Mouse (Mus musculus): ENCODE measurements around the gene Glt28d2. TPM values are rescaled to one million over a fixed set of nuclear protein-coding genes. Genes with fewer than 3 reads are reported as not detected.

The Glt28d2 gene
- polyA plus RNA-seq, 1 experiment, result 1.0 TPM

DNA sequence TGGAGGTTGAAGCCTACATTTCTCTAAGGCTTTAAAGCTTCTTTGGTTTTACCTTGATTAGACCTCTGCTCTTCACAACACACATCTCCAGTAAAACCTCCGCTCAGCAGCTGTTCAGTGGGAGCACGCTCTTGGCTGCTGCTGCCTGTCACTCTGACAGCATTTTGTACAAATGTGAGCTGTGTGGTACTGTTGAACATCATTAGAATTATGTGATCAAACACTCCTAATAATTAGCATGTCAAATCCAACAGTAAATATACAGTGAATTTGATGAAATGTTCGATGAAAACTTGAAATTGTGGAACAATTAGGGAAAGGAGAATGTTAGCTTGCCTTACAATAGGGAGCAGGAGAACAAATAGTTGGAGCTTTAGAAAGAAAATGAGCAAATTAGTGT is 32.3 kb downstream of the Glt28d2 start:
- Histone ChIP-seq H3K4me1 (ENCODE audit: control insufficient read depth, insufficient read depth, low read length) (no peaks in the 10 kb centered on the region), H3K4me3 (ENCODE audit: insufficient read depth, low read length) (no peak overlapping the region), H3K27ac (ENCODE audit: insufficient read depth, low read length) (no peak overlapping the region)
- TF ChIP-seq CTCF (IDR thresholded peaks at IDR 0.05; ENCODE audit: borderline replicate concordance, insufficient read depth, low read length) (no peak), POLR2A (IDR thresholded peaks at IDR 0.05; ENCODE audit: low read depth, low read length) (no peak)

DNA sequence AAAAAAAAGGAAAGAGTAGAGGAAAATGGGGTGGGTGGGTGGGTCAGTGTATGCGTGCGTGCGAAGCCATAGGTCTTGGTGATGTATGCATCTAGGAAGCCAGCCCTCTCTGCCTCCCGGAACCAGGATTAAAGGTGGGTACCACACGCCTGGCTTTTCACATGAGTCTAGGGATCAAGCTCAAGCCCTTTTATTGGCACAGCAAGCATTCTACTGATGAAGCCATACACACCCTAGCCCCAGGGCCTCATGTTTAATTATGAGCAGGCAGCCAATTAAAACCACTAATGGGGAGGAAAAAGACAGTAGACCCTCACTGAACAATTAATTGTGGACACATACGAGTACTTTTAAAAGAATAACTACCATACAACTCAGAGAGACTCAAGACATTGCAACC is 33.2 kb downstream of the Glt28d2 start:
- Histone ChIP-seq H3K27ac (ENCODE audit: insufficient read depth, low read length) (no peak overlapping the region), H3K4me1 (ENCODE audit: control insufficient read depth, insufficient read depth, low read length) (no peaks in the 10 kb centered on the region), H3K4me3 (ENCODE audit: insufficient read depth, low read length) (no peak overlapping the region)
- no peak for TF ChIP-seq CTCF (IDR thresholded peaks at IDR 0.05; ENCODE audit: borderline replicate concordance, insufficient read depth, low read length)

DNA sequence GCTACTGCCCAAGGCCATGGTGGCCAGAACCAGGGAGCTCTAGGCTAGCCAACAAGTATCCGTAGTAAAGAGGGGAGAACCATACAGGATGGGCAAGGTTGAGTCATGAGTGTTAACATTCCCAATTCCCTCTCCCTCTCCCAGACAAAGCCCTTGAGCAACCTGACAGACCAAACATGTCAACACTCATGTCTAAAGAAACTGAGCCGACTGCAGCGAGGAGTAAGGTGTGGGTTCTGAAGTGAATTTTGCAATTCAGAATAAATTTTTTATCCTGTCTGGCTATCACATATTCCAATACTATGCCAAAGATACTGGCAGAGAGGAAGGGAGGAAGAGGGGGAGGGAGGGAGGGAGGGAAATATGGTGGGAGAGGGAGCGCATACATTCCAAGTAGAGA is 33.6 kb downstream of the Glt28d2 start:
- H3K27ac ChIP-seq (ENCODE audit: insufficient read depth, low read length), result no peak overlapping the region
- H3K4me3 ChIP-seq (ENCODE audit: insufficient read depth, low read length), result no peak overlapping the region
- TF ChIP-seq CTCF (IDR thresholded peaks at IDR 0.05; ENCODE audit: borderline replicate concordance, insufficient read depth, low read length) (no peak), POLR2A (IDR thresholded peaks at IDR 0.05; ENCODE audit: low read depth, low read length) (no peak)
- no peaks in the 10 kb centered on the region for H3K4me1 ChIP-seq (ENCODE audit: control insufficient read depth, insufficient read depth, low read length)

DNA sequence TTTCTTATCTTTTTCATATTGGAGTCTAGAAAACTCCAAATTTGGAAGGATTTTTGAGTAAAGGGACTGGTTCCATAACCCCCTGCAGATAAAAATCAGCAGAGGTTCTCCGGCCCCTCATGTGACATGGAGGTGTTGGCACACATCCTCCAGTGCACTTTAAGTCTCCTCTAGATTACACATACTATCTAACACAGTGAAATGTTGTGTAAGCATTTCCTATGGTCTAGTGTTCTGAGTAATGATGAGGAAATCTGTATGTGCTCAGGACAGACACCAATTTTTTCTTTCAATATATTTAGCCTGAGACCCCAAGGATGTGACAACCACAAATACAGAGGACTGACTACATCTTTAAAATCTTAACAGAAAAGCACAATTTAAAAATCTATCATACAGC is 37.2 kb downstream of the Glt28d2 start:
- TF ChIP-seq CTCF (IDR thresholded peaks at IDR 0.05; ENCODE audit: borderline replicate concordance, insufficient read depth, low read length) (no peak), POLR2A (IDR thresholded peaks at IDR 0.05; ENCODE audit: low read depth, low read length) (no peak)
- Histone ChIP-seq H3K4me3 (ENCODE audit: insufficient read depth, low read length) (no peak overlapping the region), H3K27ac (ENCODE audit: insufficient read depth, low read length) (no peak overlapping the region), H3K4me1 (ENCODE audit: control insufficient read depth, insufficient read depth, low read length) (no peaks in the 10 kb centered on the region)

DNA sequence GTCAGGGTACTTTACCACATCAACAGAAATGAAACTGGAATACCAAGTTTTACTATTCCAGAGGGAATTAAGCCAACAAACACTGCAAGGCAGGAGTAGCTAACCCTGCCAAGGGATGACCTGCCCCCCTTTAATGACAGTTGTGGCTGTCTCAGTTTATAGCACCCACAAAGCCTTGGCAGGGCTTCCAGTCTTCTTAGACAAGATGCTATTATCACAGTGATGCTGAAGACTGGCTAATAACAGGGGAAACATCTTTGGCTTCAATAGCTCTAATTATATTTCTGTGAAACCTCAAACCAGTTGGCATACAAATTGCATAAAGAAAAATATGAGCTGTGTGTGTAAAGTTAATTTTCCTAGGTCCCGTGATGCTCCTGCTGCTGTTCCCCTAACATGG is 41.0 kb downstream of the Glt28d2 start:
- TF ChIP-seq POLR2A (IDR thresholded peaks at IDR 0.05; ENCODE audit: low read depth, low read length), result no peak
- no peak for TF ChIP-seq CTCF (IDR thresholded peaks at IDR 0.05; ENCODE audit: borderline replicate concordance, insufficient read depth, low read length)
- H3K4me1 ChIP-seq (ENCODE audit: control insufficient read depth, insufficient read depth, low read length), result no peaks in the 10 kb centered on the region
- H3K4me3 ChIP-seq (ENCODE audit: insufficient read depth, low read length), result no peak overlapping the region
- H3K27ac ChIP-seq (ENCODE audit: insufficient read depth, low read length), result no peak overlapping the region

DNA sequence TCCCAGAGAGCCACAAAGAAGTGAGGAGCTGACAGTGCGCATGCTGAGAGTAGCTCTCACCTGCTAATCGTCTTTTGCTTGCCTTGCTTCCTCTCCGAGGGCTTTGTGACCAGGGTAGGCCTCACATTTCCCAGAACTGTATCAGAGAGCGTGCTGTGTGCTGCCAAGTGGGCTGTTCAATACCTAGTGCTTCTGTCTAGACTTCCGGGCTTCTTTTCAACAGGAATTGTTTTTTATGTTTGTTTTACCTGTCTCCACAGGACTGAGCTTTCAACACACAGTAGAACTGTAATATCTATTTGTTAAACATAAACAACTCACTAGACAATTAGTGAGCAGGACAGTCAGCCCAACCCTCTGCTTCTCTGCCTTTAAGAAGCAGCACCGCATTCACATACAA is 42.0 kb downstream of the Glt28d2 start:
- Histone ChIP-seq H3K4me3 (ENCODE audit: insufficient read depth, low read length) (no peak overlapping the region), H3K4me1 (ENCODE audit: control insufficient read depth, insufficient read depth, low read length) (no peaks in the 10 kb centered on the region), H3K27ac (ENCODE audit: insufficient read depth, low read length) (no peak overlapping the region)
- no peak for TF ChIP-seq POLR2A (IDR thresholded peaks at IDR 0.05; ENCODE audit: low read depth, low read length)
- TF ChIP-seq CTCF (IDR thresholded peaks at IDR 0.05; ENCODE audit: borderline replicate concordance, insufficient read depth, low read length), result no peak

DNA sequence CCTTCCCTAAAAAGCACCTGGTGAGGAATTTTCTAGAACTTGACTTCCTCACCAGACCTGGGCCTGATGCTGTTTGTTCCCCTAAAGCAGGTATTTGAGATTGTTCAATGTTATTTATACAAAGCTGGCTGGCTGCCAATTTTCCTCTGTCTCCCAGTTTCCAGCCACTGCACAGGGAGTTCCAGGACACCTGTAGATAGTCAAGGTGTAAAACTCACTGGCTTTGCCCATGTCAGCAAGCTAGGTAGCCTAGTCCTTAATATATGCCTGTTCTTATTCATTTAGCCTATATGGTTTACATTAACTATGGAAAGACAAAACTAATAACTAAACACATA is 44.5 kb downstream of the Glt28d2 start:
- no peak for TF ChIP-seq CTCF (IDR thresholded peaks at IDR 0.05; ENCODE audit: borderline replicate concordance, insufficient read depth, low read length)
- Histone ChIP-seq H3K27ac (ENCODE audit: insufficient read depth, low read length) (no peak overlapping the region), H3K4me1 (ENCODE audit: control insufficient read depth, insufficient read depth, low read length) (no peaks in the 10 kb centered on the region), H3K4me3 (ENCODE audit: insufficient read depth, low read length) (no peak overlapping the region)

DNA sequence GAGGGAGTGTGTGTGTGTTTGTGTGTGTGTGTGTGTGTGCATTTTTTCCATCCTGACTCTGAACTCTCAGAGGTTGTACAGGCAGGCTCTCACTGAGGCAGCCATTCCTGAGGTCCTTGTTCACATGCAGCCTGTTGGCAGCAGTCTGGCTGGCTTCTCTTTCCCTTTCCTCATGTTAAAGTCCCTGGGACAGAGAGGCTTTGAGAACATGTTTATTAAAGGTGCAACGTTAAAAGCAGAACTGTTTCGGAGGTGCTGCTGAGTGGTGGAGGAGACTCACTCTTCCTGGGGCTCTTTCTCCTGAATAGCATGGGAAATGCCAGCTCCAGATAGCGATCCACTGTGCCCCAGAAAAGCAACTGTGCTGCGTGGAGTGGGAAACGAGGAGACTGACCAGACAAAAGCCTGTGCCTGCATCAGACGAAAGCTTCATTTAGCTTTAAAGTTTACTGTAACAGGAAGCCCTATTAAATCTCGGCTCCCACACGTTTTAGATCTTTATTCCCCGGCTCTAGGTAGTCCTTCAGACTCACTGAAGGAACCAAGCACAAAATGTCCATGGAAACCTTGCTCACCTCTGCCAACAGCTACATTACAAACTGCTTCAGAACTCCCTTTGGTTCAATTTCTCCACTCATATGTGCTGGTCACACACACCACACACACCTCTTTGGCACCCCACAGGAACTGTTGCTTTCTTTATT is 45.0 kb downstream of the Glt28d2 start:
- H3K4me1 ChIP-seq (ENCODE audit: control insufficient read depth, insufficient read depth, low read length), result no peaks in the 10 kb centered on the region
- TF ChIP-seq CTCF (IDR thresholded peaks at IDR 0.05; ENCODE audit: borderline replicate concordance, insufficient read depth, low read length) (no peak), POLR2A (IDR thresholded peaks at IDR 0.05; ENCODE audit: low read depth, low read length) (no peak)
- H3K4me3 ChIP-seq (ENCODE audit: insufficient read depth, low read length), result no peak overlapping the region
- H3K27ac ChIP-seq (ENCODE audit: insufficient read depth, low read length), result no peak overlapping the region

DNA sequence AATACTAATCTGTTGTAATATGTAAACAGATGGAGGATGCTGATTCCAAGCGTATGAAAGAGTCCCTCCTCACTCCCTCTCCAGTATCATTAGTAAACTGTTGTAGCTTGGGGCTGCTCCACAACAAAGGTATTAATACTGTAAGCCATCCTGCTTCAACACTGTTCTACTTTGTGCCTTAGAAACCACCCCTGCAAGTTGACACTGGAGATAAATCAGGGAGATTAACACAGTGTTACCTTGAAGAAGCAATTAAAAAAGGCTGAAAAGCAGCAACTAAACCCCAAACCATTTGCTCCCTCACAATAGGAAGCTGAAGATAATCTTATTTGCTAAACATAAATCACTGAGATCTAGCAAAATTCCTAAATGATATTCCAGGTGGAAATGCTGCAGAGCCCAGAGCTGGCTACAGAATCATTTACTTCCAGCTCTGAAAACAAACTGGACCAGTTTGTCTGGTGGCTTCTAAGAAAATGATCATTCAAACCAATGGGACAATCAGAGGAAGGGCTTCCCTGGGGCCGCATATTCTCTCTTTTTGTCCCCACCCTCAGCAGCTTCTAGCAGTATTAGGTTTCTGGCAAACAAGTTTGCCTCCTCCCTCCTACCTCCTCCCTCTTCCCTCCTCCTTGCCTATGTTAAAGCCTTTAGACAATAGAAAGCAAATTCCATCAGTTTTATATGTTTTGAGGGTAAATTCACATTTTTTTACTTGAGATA is 45.7 kb downstream of the Glt28d2 start:
- no peak overlapping the region for H3K4me3 ChIP-seq (ENCODE audit: insufficient read depth, low read length)
- no peak overlapping the region for H3K27ac ChIP-seq (ENCODE audit: insufficient read depth, low read length)
- H3K4me1 ChIP-seq (ENCODE audit: control insufficient read depth, insufficient read depth, low read length), result no peaks in the 10 kb centered on the region
- TF ChIP-seq CTCF (IDR thresholded peaks at IDR 0.05; ENCODE audit: borderline replicate concordance, insufficient read depth, low read length) (no peak), POLR2A (IDR thresholded peaks at IDR 0.05; ENCODE audit: low read depth, low read length) (no peak)

DNA sequence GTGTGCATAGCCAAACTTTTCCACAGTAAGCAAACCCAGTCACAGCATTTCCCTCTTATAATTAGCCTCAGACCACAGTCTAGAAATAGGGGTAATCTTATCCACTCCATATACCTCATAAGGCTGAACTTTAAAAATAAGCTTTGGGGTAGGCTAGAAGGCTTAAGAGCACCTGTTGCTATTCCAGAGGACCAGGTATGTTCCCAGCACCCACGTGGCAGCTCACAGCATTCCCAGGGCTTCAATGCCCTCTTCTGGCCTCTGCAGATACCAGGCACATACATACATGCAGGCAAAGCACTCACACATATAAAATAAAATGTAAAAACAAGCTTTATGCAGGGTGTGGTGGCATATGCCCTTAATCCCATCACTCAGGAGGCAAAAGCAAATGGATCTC is 53.7 kb downstream of the Glt28d2 start:
- Histone ChIP-seq H3K27ac (ENCODE audit: insufficient read depth, low read length) (no peak overlapping the region), H3K4me3 (ENCODE audit: insufficient read depth, low read length) (no peak overlapping the region), H3K4me1 (ENCODE audit: control insufficient read depth, insufficient read depth, low read length) (no peaks in the 10 kb centered on the region)
- TF ChIP-seq CTCF (IDR thresholded peaks at IDR 0.05; ENCODE audit: borderline replicate concordance, insufficient read depth, low read length) (no peak), POLR2A (IDR thresholded peaks at IDR 0.05; ENCODE audit: low read depth, low read length) (no peak)

Measured in embryonic fibroblast, embryonic 13.5 days (primary cell).